Mouse (Mus musculus) ES-Bruce4 (cell line): Measurements from ENCODE around the gene Ddrgk1. TPM values are rescaled to one million over a fixed set of nuclear protein-coding genes. Genes with fewer than 3 reads are reported as not detected.

Source experiments
- H3K27ac ChIP-seq: 2 replicates; pipeline ENCODE4 v1.5.1; 2012; ENCODE audit warnings: low read length, inconsistent platforms; ENCODE audit not compliant: insufficient read depth
- H3K27me3 ChIP-seq: 2 replicates; pipeline ENCODE4 v1.6.1; 2012; ENCODE audit warnings: mild to moderate bottlenecking, low read length, inconsistent platforms; ENCODE audit not compliant: control insufficient read depth, poor library complexity, insufficient read depth, severe bottlenecking
- H3K36me3 ChIP-seq: 2 replicates; pipeline ENCODE4 v1.6.1; 2012; ENCODE audit warnings: inconsistent platforms, mild to moderate bottlenecking, low read length, moderate library complexity; ENCODE audit not compliant: control insufficient read depth, poor library complexity, insufficient read depth, severe bottlenecking
- H3K4me1 ChIP-seq: one replicate; pipeline ENCODE4 v1.8.1; 2011; ENCODE audit warnings: low read length; ENCODE audit not compliant: control insufficient read depth, insufficient read depth
- H3K4me3 ChIP-seq: 2 replicates; pipeline ENCODE4 v1.5.1; 2011; ENCODE audit warnings: low read depth, mild to moderate bottlenecking, low read length
- H3K9ac ChIP-seq: 2 replicates; pipeline ENCODE4 v1.6.1; 2012; ENCODE audit warnings: low read depth, mild to moderate bottlenecking, inconsistent platforms; ENCODE audit not compliant: poor library complexity, severe bottlenecking
- H3K9me3 ChIP-seq: replicated peaks from 2 replicates; pipeline ENCODE4 v1.6.1; 2012; ENCODE audit warnings: mild to moderate bottlenecking, low read length, inconsistent platforms; ENCODE audit not compliant: control insufficient read depth, poor library complexity, insufficient read depth, severe bottlenecking
- CTCF ChIP-seq: IDR thresholded peaks from one replicate; pipeline ENCODE4 v1.8.1; 2011; ENCODE audit warnings: low read depth, low read length
- EP300 ChIP-seq: IDR thresholded peaks from 2 replicates; pipeline ENCODE4 v1.6.1; 2011; ENCODE audit warnings: low read depth, low read length; ENCODE audit not compliant: insufficient read depth
- POLR2A ChIP-seq: IDR thresholded peaks from one replicate; pipeline ENCODE4 v1.8.1; 2011; ENCODE audit warnings: low read length; ENCODE audit not compliant: insufficient read depth
- polyA plus RNA-seq: library from polyadenylated mRNA; stranded (reverse); fragments of >200 nt; gene quantifications from 2 replicates; pipeline ENCODE4 v1.2.4, GENCODE M21; 2011; ENCODE audit warnings: low read depth; ENCODE audit not compliant: missing spikeins, insufficient read depth, insufficient read length

The Ddrgk1 gene
- polyA plus RNA-seq: 38.9 and 39.3 TPM in 2 replicates

DNA sequence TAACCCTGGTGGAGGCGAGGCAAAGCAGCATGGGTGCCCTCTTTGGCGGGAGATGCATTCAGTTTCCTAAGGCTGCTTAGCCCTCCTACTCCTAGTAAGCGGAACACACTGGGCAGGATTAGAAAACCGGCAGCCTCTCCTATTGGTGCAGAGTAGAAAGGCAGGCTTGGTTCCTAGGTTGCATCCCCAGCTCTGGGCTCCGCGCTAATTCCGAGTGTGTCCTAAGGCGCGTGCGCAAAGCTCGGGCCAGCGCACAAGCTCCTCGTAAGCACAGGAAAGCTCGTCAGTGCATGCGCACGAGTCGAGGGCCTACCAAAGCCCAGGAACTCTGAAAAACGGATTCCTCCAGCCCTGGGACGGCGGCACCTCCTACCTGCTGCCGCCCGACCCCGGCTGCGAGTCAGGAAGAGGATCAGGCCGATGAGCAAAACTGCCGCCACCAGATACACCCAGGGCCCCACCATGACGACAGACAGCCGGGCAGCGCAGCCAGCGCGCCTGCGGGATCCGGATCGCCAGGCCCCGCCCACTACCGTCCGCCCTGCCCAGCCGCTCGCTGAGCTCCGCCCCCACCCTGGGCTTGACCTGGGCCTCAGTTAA is at the start of gene Ddrgk1:
Gene Ddrgk1, minus strand, starts transcription at position 558 of the 600 bp plus-strand sequence.
- peaks cover 4% of the 10 kb centered on the region for H3K36me3 ChIP-seq
- H3K4me3 ChIP-seq: peak within 1 kb of the TSS; percentile 89
- H3K9me3 ChIP-seq: no peaks in the 10 kb centered on the region
- H3K27ac ChIP-seq: peak within 1 kb of the TSS; percentile 69; the same call in 1 of the 2 replicates
- peak; percentile 74 for TF ChIP-seq POLR2A
- no peak for TF ChIP-seq CTCF
- no peaks in the 10 kb centered on the region for H3K27me3 ChIP-seq
- peaks cover under 1% of the 10 kb centered on the region for H3K4me1 ChIP-seq
- H3K9ac ChIP-seq: peak within 1 kb of the TSS; percentile 87

DNA sequence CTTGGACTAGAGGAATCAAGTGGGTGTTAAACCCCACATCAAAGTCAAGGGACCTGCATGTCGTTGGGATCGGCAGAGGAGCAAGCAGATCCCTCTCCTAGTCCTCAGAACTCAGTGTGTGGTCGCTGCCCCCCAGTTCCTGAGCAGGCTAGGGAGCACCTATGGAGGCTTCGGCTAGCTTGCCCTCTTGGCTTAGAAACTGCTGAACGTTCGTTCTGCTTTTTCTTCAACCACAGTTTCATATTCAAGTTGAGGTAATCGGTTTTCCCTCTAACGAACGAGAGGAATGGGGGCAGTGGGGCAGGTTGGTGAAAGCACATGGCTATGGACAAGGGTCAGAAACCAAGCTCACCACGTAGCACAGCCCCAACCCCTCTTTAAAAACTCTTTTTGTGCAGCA is 42.6 kb upstream of the Ddrgk1 start:
- TF ChIP-seq POLR2A: no peak
- TF ChIP-seq CTCF: no peak
- no peak for TF ChIP-seq EP300
- Histone ChIP-seq H3K27me3 (no peaks in the 10 kb centered on the region), H3K9me3 (no peaks in the 10 kb centered on the region), H3K4me3 (no peak overlapping the region), H3K36me3 (no peaks in the 10 kb centered on the region), H3K27ac (no peak overlapping the region), H3K4me1 (no peaks in the 10 kb centered on the region), H3K9ac (no peak overlapping the region)

DNA sequence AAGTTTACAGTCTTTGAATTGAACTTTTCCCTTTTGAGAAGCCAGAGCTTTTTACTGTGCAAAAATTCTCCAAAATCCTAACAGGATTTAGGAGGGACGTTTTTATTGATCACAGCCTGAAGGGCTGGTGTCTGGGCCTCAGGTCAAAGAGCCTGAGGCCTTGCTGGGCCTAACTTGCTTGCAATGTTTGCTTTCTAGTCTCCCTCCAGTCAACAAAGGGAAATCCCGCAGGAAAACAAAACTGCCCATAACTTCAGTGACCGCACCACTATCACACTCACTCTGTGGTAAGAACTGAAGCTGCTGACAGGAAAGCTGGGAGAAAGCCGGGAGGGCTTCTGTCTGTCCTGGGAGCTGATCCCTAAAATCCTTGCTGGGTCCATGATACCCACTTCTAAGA is 42.1 kb upstream of the Ddrgk1 start:
- H3K9me3 ChIP-seq: no peaks in the 10 kb centered on the region
- TF ChIP-seq CTCF: no peak
- no peak for TF ChIP-seq EP300
- TF ChIP-seq POLR2A: no peak
- H3K4me3 ChIP-seq: no peak overlapping the region
- no peak overlapping the region for H3K9ac ChIP-seq
- H3K36me3 ChIP-seq: no peaks in the 10 kb centered on the region
- H3K27me3 ChIP-seq: no peaks in the 10 kb centered on the region
- no peak overlapping the region for H3K27ac ChIP-seq
- H3K4me1 ChIP-seq: no peaks in the 10 kb centered on the region

DNA sequence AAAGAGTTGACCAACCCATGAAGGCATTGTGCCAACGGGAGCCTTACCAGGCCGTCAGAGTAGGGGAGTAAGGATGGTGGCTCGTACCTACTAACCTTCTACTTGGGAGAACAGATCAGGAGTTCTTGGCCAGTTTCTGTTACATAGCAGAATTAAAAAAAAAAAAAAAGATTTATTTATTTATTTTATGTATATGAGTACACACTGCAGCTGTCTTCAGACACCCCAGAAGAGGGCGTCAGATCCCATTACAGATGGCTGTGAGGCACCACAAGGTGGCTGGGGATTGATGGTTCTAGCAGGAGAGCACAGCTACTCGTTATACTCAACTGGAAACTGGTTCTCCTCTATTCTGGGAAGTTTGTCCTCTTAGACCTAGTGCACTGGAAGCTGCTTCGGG is 40.7 kb upstream of the Ddrgk1 start:
- TF ChIP-seq CTCF (peak; percentile 32), POLR2A (no peak)
- Histone ChIP-seq H3K4me1 (no peaks in the 10 kb centered on the region), H3K27me3 (no peaks in the 10 kb centered on the region), H3K9me3 (no peaks in the 10 kb centered on the region), H3K27ac (no peak overlapping the region), H3K9ac (no peak overlapping the region), H3K36me3 (no peaks in the 10 kb centered on the region), H3K4me3 (no peak overlapping the region)

DNA sequence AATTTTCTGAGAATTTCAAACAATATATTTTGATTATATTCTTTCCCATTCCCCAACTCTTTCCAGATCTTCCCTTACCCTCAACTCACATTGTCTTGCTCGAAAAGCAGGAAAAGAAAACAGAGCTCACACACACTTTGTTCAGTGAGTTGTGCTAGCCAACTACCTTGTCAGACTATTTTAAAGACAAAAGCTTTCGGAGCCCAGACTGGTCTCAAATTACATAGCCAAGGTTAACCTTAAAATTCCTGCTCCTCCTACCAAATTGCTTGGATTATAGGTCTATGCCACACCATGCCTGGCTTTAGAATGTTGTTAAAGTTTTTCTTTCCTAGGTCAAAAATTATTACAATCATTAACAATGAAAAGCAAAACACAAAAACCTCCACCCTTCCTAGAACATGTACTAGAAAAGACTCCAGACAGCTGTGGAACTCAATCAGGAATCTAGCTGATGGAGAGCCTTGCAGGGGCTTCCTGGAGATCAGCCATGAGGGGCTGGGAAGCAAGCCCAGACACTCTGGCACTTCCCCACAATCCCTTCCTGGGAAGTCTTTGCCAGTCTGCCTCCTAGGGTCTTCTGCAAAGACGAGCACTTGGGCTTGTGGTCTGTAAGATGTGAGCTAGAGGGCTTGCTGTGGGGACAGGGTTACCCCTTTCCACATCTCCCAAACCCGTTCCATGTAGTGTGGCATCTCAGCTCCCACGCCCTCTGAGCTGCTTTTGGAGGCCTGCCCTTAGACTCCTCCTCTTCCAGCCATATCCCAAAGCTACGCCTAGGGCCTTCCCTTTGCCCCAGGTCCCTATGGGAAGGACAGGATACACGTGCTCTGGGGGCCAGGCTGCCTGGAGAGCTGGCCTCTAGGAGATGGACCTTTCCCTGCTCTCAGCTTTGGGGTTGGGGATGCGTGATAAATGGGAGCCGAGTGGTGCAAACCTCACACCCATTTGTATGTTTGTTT is 39.9 kb upstream of the Ddrgk1 start:
- Histone ChIP-seq H3K27ac (no peak overlapping the region), H3K4me1 (no peaks in the 10 kb centered on the region)
- TF ChIP-seq POLR2A (no peak), CTCF (no peak)

DNA sequence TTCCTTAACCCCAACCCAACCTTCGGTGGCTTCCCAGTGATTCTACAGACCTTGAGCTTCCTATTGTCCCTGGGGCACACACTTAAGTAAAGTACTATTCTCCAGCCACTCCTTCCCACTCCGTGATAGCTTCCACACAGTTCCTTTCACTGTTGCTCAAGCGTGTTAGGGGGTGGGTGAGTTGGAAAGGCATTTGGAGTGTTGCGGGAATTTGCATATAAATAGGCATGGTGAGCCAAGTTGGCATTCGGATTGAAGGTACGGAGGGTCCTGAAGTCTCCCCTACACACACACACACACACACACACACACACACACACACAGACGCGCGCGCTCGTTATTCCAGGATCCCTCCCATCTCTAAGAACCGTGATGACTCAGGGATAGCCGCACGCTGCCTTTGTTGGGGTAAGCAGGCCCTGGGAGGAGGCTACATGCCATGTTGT is 33.4 kb upstream of the Ddrgk1 start:
- TF ChIP-seq POLR2A: no peak
- TF ChIP-seq CTCF: no peak
- no peak for TF ChIP-seq EP300
- Histone ChIP-seq H3K4me3 (peak overlapping the region; percentile 89), H3K27ac (no peak overlapping the region), H3K36me3 (no peaks in the 10 kb centered on the region), H3K9me3 (no peaks in the 10 kb centered on the region), H3K27me3 (no peaks in the 10 kb centered on the region), H3K9ac (peak overlapping the region; percentile 63), H3K4me1 (peaks cover 4% of the 10 kb centered on the region)

More for the DNA sequence above, 39.9 kb upstream of the Ddrgk1 start:
- Histone ChIP-seq H3K4me3 (no peak overlapping the region), H3K9ac (no peak overlapping the region), H3K36me3 (no peaks in the 10 kb centered on the region), H3K9me3 (no peaks in the 10 kb centered on the region), H3K27me3 (no peaks in the 10 kb centered on the region)
